Mouse (Mus musculus) intestine, embryonic 15.5 days (tissue): ENCODE data around the gene Cntn5. TPM values are rescaled to one million over a fixed set of nuclear protein-coding genes. Genes with fewer than 3 reads are reported as not detected.
"Not testable (repeated sequence)": the region's sequence is repeated elsewhere in the genome, so short reads cannot be mapped to it uniquely, and the experiment has no call there.

Experiments
- ATAC-seq: fragments of 200-750 bp; cut with Nextera tagmentation; 2 replicates; pipeline ENCODE4 v1.8.0; 2017; ENCODE audit warnings: moderate TSS enrichment, moderate library complexity
- H3K27ac ChIP-seq: fragments of 300-500 bp; sonication (generic); 2 replicates; pipeline ENCODE4 v1.5.1; 2015; ENCODE audit warnings: mild to moderate bottlenecking, inconsistent platforms
- H3K27me3 ChIP-seq: fragments of 300-500 bp; sonication (generic); replicated peaks from 2 replicates; pipeline ENCODE4 v1.6.1; 2015; ENCODE audit warnings: inconsistent platforms
- H3K36me3 ChIP-seq: fragments of 300-500 bp; sonication (generic); 2 replicates; pipeline ENCODE4 v1.6.1; 2015; ENCODE audit warnings: inconsistent platforms
- H3K4me1 ChIP-seq: fragments of 300-500 bp; sonication (generic); replicated peaks from 2 replicates; pipeline ENCODE4 v1.6.1; 2015; ENCODE audit warnings: inconsistent platforms
- H3K4me2 ChIP-seq: fragments of 300-500 bp; sonication (generic); replicated peaks from 2 replicates; pipeline ENCODE4 v1.6.1; 2015; ENCODE audit warnings: mild to moderate bottlenecking, inconsistent platforms
- H3K4me3 ChIP-seq: fragments of 300-500 bp; sonication (generic); replicated peaks from 2 replicates; pipeline ENCODE4 v1.5.1; 2015; ENCODE audit warnings: inconsistent platforms
- H3K9ac ChIP-seq: fragments of 300-500 bp; sonication (generic); 2 replicates; pipeline ENCODE4 v1.6.1; 2015; ENCODE audit warnings: inconsistent platforms
- H3K9me3 ChIP-seq: fragments of 300-500 bp; sonication (generic); 2 replicates; pipeline ENCODE4 v1.6.1; 2016; ENCODE audit warnings: inconsistent platforms
- WGBS: fragments of 180-500 bp; shearing (Covaris S2); methylation state at CpG from one replicate; pipeline ENCODE4 v1.1.7; 2015; 5-methylcytosine and 5-hydroxymethylcytosine counted together
- polyA plus RNA-seq: library from polyadenylated mRNA; unstranded; fragments of >200 nt; fragmentation: Nextera tagmentation; extraction: Ambion mirVana; gene quantifications from 2 replicates; pipeline ENCODE4 v1.2.1, GENCODE M21; 2015

Cntn5 gene
- polyA plus RNA-seq, 1 experiment from 2014 or later: 0.57 TPM

DNA sequence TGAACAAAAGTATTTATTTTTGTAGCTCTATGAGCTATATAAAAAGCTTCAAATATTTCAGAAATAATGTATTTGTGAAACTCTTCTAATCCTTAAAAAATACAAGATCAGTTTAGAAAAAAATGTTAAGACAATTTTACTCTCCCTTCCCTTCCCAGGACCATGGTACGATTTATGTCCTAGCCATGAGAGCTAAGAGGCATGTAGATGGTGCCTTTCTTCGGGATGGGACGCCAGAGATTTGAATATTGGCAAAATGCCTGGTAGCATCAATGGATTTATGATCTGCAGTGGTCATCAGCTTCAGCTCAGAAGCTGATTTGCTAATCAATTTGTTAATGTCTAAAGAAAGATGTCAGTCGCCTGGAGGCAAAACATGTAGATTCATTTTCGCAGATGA, 258.6 kb downstream of the Cntn5 start:
- no peaks in the 10 kb centered on the region for H3K9me3 ChIP-seq
- H3K9ac ChIP-seq: no peak overlapping the region
- WGBS: 81% methylated on average over 5 of the region's 5 CpGs
- no peaks in the 10 kb centered on the region for H3K36me3 ChIP-seq
- H3K4me2 ChIP-seq: no peak overlapping the region
- no peak overlapping the region for H3K4me3 ChIP-seq
- ATAC-seq: no peak
- H3K27me3 ChIP-seq: no peaks in the 10 kb centered on the region
- H3K4me1 ChIP-seq: no peaks in the 10 kb centered on the region
- H3K27ac ChIP-seq: no peak overlapping the region

DNA sequence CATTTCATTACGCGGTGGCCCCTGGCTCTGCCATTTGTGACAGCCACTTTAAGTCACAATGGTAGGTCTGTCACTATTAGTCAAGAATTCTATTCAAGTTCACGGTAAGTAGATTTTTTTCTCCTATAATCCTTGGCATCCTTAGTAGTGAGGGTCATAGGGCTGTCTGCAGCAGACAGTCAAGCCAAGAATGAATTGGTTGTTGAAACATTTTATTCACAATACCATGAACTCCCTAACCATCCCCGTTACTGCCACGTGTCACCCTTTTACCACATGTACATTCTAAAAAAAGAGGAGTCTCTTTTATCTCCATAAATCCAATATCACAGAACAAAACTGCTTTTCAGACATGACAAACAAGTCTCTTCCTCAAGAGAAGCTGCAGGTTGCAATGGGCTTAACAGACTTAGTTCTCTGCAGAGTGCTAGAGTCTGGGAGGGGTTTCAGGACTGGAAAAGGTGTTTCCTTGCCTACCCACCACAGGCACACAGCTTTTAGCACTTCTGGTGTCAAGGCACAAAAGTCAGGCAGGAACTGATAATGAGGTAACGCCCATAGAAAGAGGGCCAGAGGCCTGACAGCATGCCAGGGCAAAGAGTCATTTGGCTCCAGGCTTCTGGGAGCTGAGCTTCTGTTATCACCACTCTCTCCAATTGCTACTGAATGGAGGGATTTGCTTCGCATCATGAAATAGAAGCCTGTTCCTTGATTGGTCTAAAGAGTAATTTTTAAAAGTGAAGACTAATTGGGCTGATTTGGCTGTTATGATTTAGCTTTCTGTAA, 259.3 kb downstream of the Cntn5 start:
- Histone ChIP-seq H3K36me3 (no peaks in the 10 kb centered on the region), H3K4me1 (no peaks in the 10 kb centered on the region), H3K27me3 (no peaks in the 10 kb centered on the region), H3K4me3 (no peak overlapping the region), H3K9me3 (no peaks in the 10 kb centered on the region), H3K27ac (no peak overlapping the region), H3K9ac (no peak overlapping the region), H3K4me2 (no peak overlapping the region)
- no peak for ATAC-seq
- 72% methylated on average over 7 of the region's 7 CpGs for WGBS

DNA sequence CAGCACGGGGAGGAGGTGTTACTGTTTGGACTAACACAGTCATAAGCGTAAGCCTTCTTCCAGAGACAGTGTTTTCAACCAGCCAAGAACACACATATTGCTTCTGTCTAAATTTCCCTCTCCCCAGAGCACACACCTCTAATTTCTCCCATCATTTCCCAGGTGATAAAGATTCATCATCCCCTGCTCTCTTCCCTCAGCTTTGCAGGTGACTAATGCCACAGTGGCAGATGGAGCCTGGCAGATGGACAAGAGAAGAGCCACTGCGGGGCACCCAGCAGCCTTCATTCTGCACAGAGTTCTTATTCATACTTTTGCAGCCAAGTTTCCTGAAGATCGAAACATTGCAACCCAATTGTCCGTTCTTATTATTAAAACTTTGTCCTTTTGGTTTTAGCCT, 286.5 kb downstream of the Cntn5 start:
- H3K9ac ChIP-seq: no peak overlapping the region
- no peaks in the 10 kb centered on the region for H3K36me3 ChIP-seq
- no peaks in the 10 kb centered on the region for H3K27me3 ChIP-seq
- H3K4me1 ChIP-seq: no peaks in the 10 kb centered on the region
- no peak overlapping the region for H3K4me2 ChIP-seq
- H3K4me3 ChIP-seq: no peak overlapping the region
- WGBS: 66% methylated on average over 5 of the region's 5 CpGs
- no peak overlapping the region for H3K27ac ChIP-seq
- H3K9me3 ChIP-seq: no peaks in the 10 kb centered on the region
- ATAC-seq: no peak

- Histone ChIP-seq H3K4me2 (no peak overlapping the region), H3K4me3 (no peak overlapping the region), H3K9me3 (no peaks in the 10 kb centered on the region), H3K27me3 (no peaks in the 10 kb centered on the region), H3K9ac (no peak overlapping the region), H3K27ac (no peak overlapping the region), H3K36me3 (no peaks in the 10 kb centered on the region), H3K4me1 (no peaks in the 10 kb centered on the region)
- WGBS: 79% methylated on average over 7 of the region's 7 CpGs
- ATAC-seq: no peak
These were observed 329.0 kb downstream of the Cntn5 start for GRCm38 (mm10) chr9:10575346-10576241.

DNA sequence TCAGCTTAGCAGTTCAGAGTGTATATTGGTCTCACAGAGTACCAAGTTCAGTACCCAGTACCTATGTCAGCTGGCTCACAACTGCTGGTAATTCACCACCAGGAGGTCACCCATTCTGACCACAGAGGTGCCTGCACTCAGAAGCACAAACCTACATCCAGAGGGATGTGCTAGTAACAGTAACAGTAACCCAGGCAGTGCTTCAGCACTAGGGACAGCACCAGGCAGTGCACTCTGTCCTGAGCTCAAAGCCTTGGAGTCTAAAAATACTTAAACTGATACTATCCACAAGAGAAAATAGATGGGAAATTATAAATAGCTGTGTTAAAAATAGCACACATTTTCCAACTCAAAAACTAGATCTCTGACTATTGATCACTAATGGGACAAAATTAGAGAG, 334.7 kb downstream of the Cntn5 start:
- no peak overlapping the region for H3K4me3 ChIP-seq
- H3K4me1 ChIP-seq: no peaks in the 10 kb centered on the region
- no peak overlapping the region for H3K27ac ChIP-seq
- no peak overlapping the region for H3K4me2 ChIP-seq
- no peak overlapping the region for H3K9ac ChIP-seq
- no peaks in the 10 kb centered on the region for H3K9me3 ChIP-seq
- ATAC-seq: no peak
- H3K36me3 ChIP-seq: no peaks in the 10 kb centered on the region
- no peaks in the 10 kb centered on the region for H3K27me3 ChIP-seq

DNA sequence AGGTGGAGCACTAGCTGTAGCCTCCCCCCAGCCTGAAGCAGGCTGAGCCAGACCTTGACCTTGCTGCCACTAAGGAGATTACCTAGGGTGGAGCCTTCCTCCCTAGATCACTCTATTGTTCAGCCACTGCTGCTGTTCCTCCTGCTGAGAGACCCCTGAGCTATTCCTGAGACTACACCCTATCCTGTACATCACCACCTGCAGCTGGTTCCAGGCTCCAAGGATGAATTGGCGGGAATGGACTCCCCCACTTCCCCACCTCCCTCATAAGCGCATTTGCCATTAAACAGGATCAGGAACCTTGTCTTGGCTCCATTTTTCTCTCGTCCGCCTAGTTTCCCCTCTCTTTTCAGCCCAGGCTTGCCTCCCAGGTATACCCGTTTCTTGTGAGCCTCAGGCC, 363.7 kb downstream of the Cntn5 start:
- not testable (repeated sequence) for H3K9ac ChIP-seq, H3K4me2 ChIP-seq, H3K36me3 ChIP-seq, H3K27ac ChIP-seq, H3K27me3 ChIP-seq, H3K9me3 ChIP-seq, ATAC-seq, H3K4me3 ChIP-seq, H3K4me1 ChIP-seq
- WGBS: 65% methylated on average over 5 of the region's 5 CpGs

DNA sequence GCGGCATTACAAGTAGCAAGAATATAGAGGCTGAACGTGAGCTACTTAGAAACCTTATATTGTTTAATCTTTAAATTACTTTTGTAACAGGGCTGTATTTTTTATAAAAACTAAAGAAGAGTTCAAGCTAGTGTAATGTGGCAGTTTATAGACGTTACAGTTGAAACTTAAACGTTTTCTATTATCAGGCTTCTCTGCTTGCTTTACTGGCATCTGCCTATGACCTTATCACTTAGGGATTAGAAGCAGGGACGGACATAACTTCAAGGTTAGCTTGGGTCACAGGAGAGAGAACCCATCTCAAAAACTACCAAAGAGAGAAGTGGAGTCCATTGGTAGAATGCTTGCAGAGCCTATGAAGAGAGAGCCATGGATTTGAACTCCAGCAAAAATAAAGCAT, 372.3 kb downstream of the Cntn5 start:
- Histone ChIP-seq H3K36me3 (no peaks in the 10 kb centered on the region), H3K4me1 (no peaks in the 10 kb centered on the region), H3K27me3 (no peaks in the 10 kb centered on the region), H3K4me3 (no peak overlapping the region), H3K9me3 (no peaks in the 10 kb centered on the region), H3K4me2 (no peak overlapping the region), H3K27ac (no peak overlapping the region), H3K9ac (no peak overlapping the region)
- ATAC-seq: no peak
- 62% methylated on average over 5 of the region's 5 CpGs for WGBS

DNA sequence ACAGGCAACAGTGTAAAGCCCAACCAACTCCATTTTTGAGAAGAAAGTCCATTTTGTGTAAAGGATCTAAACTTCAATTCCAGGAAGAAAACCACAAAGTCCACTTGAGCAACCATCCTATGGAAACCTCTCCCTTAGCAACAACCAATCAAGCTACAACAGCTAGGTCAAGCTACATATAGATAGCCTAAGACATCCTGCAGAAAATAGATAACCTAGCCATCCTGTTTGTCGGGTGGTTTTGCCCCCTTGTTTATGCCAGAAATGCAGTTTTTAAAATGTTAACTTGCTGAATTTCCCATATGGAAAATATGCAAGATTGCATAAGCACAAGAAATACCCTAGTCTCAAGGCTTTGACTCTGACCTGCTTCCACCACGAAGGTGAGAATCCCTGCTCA, 373.5 kb downstream of the Cntn5 start:
- Histone ChIP-seq H3K4me3 (no peak overlapping the region), H3K27ac (no peak overlapping the region), H3K9me3 (no peaks in the 10 kb centered on the region), H3K4me2 (no peak overlapping the region), H3K27me3 (no peaks in the 10 kb centered on the region), H3K4me1 (no peaks in the 10 kb centered on the region), H3K9ac (no peak overlapping the region), H3K36me3 (no peaks in the 10 kb centered on the region)
- 88% methylated on average over 2 of the region's 2 CpGs for WGBS
- ATAC-seq: no peak

GRCm38 (mm10) chr9:10529528-10529927, 375.0 kb downstream of the Cntn5 start:
- no peaks in the 10 kb centered on the region for H3K4me1 ChIP-seq

GRCm38 (mm10) chr9:10529113-10529512, 375.5 kb downstream of the Cntn5 start:
- Histone ChIP-seq H3K4me2 (no peak overlapping the region), H3K36me3 (no peaks in the 10 kb centered on the region), H3K9me3 (no peaks in the 10 kb centered on the region), H3K9ac (no peak overlapping the region), H3K27me3 (no peaks in the 10 kb centered on the region), H3K27ac (no peak overlapping the region), H3K4me1 (no peaks in the 10 kb centered on the region), H3K4me3 (no peak overlapping the region)
- 92% methylated on average over 1 of the region's 1 CpGs for WGBS
- ATAC-seq: no peak

More at GRCm38 (mm10) chr9:10529528-10529927, 375.0 kb downstream of the Cntn5 start:
- Histone ChIP-seq H3K4me2 (no peak overlapping the region), H3K9me3 (no peaks in the 10 kb centered on the region), H3K4me3 (no peak overlapping the region), H3K36me3 (no peaks in the 10 kb centered on the region), H3K9ac (no peak overlapping the region), H3K27me3 (no peaks in the 10 kb centered on the region), H3K27ac (no peak overlapping the region)
- 86% methylated on average over 4 of the region's 4 CpGs for WGBS
- no peak for ATAC-seq

DNA sequence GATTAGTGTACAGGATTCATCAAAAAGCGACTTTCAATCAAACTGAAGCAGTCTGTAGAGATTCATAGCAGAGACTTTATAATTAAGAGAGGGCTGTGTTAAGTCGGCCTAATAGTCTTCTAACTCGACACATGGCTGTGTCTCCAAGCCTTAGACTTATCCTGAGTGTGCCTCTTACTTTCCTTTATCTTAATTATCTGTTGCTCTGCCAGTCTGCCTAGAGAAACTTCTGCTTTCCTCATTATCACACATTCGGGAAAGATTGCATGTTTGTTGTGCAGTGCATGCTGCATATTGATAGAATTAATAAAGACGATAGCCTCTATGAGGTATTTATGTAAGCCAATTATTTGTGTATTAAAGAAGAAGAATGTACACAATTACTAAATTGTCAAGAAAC, 375.9 kb downstream of the Cntn5 start:
- Histone ChIP-seq H3K9ac (no peak overlapping the region), H3K27me3 (no peaks in the 10 kb centered on the region), H3K4me2 (no peak overlapping the region), H3K4me1 (no peaks in the 10 kb centered on the region), H3K4me3 (no peak overlapping the region), H3K36me3 (no peaks in the 10 kb centered on the region), H3K9me3 (no peaks in the 10 kb centered on the region), H3K27ac (no peak overlapping the region)
- ATAC-seq: no peak
- 76% methylated on average over 5 of the region's 5 CpGs for WGBS

DNA sequence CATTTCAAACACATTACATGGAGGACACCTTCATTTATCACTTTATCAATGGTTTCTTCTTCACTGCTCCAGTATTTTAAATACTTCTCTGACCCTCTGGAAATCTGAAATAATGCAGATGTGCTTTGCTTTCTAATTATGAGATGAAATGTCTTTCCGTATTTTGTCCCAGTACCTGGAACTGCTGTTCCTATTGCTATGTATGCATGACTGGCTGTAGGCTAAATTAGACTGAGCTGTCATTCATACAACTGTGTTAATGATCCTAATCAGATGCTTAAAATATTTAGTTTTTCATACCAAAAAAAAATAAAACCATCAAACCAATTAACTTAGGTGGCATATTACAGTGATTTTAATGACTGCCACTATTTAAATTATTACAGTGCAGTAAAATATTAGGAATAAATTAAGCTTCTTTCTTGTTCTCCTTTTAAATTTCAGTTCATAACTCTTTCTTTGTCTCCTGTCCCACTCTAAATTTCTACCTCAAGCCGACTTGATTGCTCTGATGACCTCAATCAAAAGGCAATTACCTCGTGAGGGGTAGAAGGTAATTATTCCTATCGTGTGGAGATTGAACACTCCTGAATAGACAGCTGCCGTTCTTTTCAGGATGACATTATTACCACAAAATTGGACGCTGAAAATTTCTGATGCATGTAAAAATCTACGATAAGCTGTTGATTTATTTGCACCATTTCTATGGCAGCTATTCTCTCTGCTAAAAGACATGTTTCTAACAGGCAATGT, 378.5 kb downstream of the Cntn5 start:
- no peaks in the 10 kb centered on the region for H3K9me3 ChIP-seq
- H3K4me3 ChIP-seq: no peak overlapping the region
- no peaks in the 10 kb centered on the region for H3K27me3 ChIP-seq
- 80% methylated on average over 7 of the region's 7 CpGs for WGBS
- no peak for ATAC-seq
- no peak overlapping the region for H3K4me2 ChIP-seq
- H3K27ac ChIP-seq: no peak overlapping the region
- H3K4me1 ChIP-seq: no peaks in the 10 kb centered on the region
- no peak overlapping the region for H3K9ac ChIP-seq
- no peaks in the 10 kb centered on the region for H3K36me3 ChIP-seq
